Mouse (Mus musculus) bone marrow macrophage, adult 2 months (primary cell): ENCODE measurements around the gene Ube4b. TPM values are rescaled to one million over a fixed set of nuclear protein-coding genes. Genes with fewer than 3 reads are reported as not detected.
A peak's percentile ranks its signal among the peaks of the same experiment; 100 is the strongest.

Experiments
- H3K27ac ChIP-seq: 2 replicates; pipeline ENCODE4 v1.5.1; 2012; ENCODE audit warnings: low read depth, low read length; ENCODE audit not compliant: insufficient read depth
- H3K4me1 ChIP-seq: 2 replicates; pipeline ENCODE4 v1.6.1; 2012; ENCODE audit warnings: low read length; ENCODE audit not compliant: control insufficient read depth, insufficient read depth
- H3K4me3 ChIP-seq: 2 replicates; pipeline ENCODE4 v1.5.1; 2012; ENCODE audit warnings: mild to moderate bottlenecking, low read length, moderate library complexity; ENCODE audit not compliant: insufficient read depth
- CTCF ChIP-seq: IDR thresholded peaks from 2 replicates; pipeline ENCODE4 v1.5.1; 2012; ENCODE audit warnings: low read depth, mild to moderate bottlenecking, low read length, moderate library complexity
- POLR2A ChIP-seq: IDR thresholded peaks from 2 replicates; pipeline ENCODE4 v1.6.1; 2012; ENCODE audit warnings: mild to moderate bottlenecking, low read depth, low read length, borderline replicate concordance
- polyA plus RNA-seq: library from polyadenylated mRNA; stranded (reverse); fragments of >200 nt; gene quantifications from 2 replicates; pipeline ENCODE4 v1.2.4, GENCODE M21; 2012; ENCODE audit not compliant: missing spikeins, insufficient read depth, insufficient read length

Ube4b gene
- polyA plus RNA-seq, 1 experiment = 49.6 TPM

DNA sequence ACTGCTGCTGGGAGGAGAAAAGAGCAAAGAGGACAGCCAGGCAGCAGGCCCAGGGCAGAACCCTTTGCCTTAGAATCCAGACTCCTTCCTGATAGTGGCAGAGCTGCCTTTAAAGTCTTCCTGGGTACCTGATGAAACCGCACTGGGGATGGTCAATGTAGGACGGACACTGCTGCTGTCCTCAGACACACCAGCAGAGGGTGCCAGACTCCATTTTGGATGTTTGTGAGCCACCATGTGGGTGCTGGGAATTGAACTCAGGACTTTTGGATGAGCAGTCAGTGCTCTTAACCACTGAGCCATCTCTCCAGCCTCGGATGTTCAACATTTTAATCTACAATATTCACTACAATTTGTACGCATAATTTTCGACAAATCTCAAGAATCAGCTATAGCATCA lies 96.1 kb downstream of the Ube4b start:
- TF ChIP-seq CTCF (peak; percentile 31; the same call in 1 of the 2 replicates), POLR2A (no peak)
- Histone ChIP-seq H3K4me1 (peaks cover 8% of the 10 kb centered on the region), H3K27ac (no peak overlapping the region), H3K4me3 (no peak overlapping the region)

DNA sequence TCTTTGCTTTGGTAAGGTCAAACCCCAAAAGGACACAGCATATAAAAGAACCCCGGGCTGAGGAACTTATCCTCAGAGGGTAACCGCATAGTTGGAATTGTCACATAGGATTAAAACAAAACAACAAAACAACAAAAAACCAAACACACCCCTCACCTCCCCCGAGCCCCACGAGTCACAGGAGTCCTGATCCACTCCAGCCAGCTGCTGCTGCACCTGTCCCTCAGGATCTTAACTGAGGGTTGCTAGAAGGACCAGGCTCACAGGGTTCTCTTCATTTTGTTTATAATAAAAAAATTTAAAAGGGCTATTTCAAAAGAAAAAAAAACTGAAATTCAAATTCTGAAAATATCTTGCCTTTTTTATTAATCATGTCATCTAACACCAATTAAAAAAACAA lies 97.8 kb downstream of the Ube4b start:
- no peak overlapping the region for H3K27ac ChIP-seq
- TF ChIP-seq CTCF (no peak), POLR2A (no peak)
- H3K4me1 ChIP-seq = peaks cover 12% of the 10 kb centered on the region
- no peak overlapping the region for H3K4me3 ChIP-seq

DNA sequence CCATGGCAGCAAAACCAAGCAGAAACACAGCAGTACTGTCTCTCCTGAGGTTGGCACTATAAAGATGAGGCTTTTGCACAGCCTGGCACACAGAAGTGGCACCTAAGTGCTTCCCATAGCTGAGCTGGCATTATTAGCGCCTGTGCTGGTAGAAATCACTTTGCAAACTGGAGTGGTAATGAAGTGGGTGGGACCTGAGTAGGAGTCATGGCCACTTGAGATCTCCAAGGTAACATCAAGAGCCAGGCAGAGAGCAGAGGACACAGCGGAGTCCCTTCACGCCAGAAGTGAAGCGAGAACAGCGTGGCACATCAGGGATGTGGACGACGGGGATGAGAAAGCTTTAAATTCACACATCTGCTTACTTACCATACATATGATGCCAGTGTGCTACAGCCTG lies 99.3 kb downstream of the Ube4b start:
- H3K4me1 ChIP-seq = peaks cover 18% of the 10 kb centered on the region
- H3K4me3 ChIP-seq = no peak overlapping the region
- no peak overlapping the region for H3K27ac ChIP-seq
- TF ChIP-seq CTCF = no peak
- no peak for TF ChIP-seq POLR2A

DNA sequence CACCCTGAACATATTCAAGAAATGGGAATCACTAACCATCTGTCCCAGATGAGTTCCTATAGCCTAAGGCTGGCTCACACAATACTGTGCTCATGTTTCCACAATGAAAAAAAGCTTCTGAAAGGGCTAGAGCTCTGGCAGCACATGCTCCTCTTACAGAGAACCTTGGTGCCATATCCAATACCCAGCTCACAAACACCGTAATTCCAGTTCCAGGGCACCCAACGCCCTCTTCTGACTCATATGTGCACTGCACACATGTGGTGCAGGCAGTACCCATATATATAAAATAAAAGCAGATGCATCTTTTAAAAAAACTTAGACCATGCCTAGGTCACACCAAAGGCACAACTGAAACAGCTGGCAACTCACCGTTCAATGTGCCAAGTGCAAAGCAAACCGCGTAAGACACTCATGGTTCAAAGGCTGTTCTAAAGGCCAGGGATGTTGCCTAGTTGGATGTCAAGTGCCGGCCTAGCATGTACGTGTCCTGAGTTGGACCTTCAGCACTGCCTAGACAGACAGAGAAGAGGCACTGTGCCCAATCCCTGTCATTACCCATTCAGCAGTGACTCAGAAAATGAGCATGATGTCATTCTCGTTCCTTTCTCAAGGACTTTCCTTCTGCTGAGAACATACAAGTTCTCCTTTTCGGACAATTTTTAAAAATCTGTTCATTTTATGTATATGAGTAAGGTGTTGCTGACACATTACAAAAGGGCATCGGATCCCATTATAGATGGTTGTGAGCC lies 101.0 kb downstream of the Ube4b start:
- H3K4me1 ChIP-seq = peaks cover 21% of the 10 kb centered on the region
- TF ChIP-seq POLR2A (no peak), CTCF (no peak)
- no peak overlapping the region for H3K27ac ChIP-seq
- H3K4me3 ChIP-seq = no peak overlapping the region

DNA sequence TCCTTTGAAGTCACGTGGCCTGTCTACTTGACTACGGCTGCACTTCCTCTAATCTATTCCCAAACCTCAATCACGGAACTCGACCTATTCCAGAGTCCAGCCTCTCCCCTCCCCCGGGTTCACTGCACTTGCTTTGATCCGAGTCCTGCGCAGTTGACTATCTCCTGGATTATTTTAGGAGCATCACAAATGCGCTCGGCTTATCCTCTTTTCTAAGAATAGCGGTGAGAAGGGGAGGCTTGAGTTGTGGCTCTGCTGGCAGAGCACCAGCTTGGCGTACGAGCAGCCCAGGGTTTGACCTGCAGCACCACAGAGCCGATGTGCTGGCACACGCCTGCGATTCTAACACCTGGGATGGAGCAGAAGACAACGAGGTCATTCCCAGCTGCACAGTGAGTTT lies 102.8 kb downstream of the Ube4b start:
- H3K27ac ChIP-seq = no peak overlapping the region
- TF ChIP-seq POLR2A = no peak
- no peak for TF ChIP-seq CTCF
- peaks cover 21% of the 10 kb centered on the region for H3K4me1 ChIP-seq
- H3K4me3 ChIP-seq = no peak overlapping the region

DNA sequence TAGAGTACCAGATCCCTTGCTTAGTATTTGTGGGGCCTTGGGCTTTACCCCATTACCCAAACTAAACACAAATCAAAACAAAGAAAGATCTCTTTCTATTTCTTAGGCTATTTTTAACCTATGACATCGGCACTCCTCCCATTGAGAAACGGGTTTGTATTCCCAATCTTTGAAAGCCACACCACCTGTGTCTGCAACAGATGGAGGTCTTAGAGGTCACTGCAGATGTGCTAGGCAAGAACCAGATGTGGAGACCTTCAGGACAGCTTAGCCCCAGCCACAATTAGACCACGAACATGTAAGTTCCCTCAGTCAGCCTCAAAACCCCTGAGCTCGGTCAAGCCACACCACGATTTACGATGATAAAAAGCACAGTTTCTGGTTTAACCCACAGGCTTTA lies 103.8 kb downstream of the Ube4b start:
- H3K27ac ChIP-seq = no peak overlapping the region
- TF ChIP-seq POLR2A (no peak), CTCF (no peak)
- peaks cover 21% of the 10 kb centered on the region for H3K4me1 ChIP-seq

DNA sequence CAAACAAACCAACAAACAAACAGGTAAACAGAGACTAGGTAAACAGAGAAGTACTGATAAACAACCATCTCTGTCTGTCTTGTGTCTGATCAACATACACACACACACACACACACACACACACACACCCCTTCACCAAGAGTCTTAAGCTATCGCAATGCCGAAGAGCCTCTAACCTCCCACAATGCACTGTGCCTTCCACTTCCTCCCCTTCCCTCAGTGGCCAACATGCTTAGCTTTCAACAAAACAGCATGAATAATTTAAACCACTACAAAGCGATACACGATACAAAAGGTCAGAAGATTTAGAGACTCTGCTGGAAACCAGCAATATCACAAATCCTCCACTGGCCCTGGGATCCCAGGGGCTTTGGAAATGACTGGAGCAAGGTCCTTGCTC lies 104.3 kb downstream of the Ube4b start:
- no peak overlapping the region for H3K27ac ChIP-seq
- no peak overlapping the region for H3K4me3 ChIP-seq
- TF ChIP-seq CTCF (no peak), POLR2A (no peak)
- H3K4me1 ChIP-seq = peaks cover 21% of the 10 kb centered on the region

More for the DNA sequence above, 103.8 kb downstream of the Ube4b start:
- no peak overlapping the region for H3K4me3 ChIP-seq

DNA sequence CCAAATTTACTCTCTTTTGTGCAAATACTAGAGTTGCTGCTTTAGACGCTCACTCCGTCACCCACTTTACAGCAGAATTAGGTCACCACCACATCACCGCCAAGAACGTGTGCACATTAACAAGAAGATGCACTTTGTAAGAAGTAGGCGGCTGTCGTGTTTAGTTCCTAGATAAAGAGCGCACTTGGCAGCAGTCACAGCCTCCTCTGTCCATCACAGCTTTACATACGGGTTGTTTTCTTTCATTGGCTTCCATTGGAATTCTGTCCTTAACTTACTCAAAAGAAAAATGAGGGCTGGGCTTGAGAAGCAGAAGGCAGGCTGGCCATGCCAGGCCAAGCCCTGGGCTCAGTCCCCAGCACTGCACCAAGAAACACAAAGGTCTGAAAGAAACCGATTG lies 107.5 kb downstream of the Ube4b start:
- no peak overlapping the region for H3K4me3 ChIP-seq
- TF ChIP-seq CTCF = no peak
- TF ChIP-seq POLR2A = no peak
- no peak overlapping the region for H3K27ac ChIP-seq
- peaks cover 8% of the 10 kb centered on the region for H3K4me1 ChIP-seq

DNA sequence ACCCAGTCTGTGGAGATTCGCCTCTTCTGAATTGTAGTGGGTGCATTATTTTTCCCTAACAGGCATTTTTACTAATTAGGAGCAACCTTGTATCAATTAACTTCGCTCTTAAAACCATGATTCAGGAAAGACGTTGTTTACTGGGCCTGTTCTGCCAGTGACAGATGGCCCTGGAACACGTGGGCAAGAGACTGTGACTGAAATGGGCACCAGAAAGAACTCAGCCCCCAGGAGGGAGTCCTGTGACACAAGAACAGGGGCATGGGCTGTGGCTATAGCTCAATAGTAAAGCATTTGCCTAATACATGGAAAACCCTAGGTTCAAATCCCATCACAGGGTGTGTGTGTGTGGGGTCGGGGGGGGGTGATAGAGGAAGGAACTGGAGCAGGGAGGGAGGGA lies 109.2 kb downstream of the Ube4b start:
- Histone ChIP-seq H3K4me1 (peaks cover 4% of the 10 kb centered on the region), H3K4me3 (no peak overlapping the region), H3K27ac (no peak overlapping the region)
- TF ChIP-seq POLR2A (no peak), CTCF (no peak)

DNA sequence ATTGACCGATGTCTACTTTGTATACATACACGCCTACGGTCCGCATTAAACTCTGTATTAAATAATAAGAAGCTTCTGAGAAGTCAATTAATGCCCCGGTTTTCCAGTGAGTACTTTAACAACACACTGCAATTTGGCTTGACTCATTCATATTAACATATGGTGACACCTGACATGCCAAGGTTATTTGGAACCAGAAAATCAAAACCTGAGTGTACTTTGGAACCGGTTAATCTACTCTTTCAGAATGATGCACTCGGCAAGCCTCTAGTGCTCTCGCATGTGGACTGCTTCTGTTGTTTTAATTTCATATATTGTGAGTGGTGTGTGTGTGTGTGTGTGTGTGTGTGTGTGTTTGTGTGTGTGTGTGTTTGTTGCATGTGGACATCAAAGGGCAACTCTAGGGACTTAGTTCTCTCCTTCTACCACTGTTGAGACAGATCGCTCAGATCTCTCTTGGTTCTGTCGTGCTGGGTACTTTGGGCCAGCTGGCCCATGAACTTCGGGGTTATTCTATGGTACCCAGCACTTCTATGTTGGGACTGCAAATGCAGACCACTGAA lies 112.2 kb downstream of the Ube4b start:
- TF ChIP-seq CTCF = no peak
- TF ChIP-seq POLR2A = no peak
- Histone ChIP-seq H3K4me1 (peaks cover 5% of the 10 kb centered on the region), H3K27ac (no peak overlapping the region), H3K4me3 (no peak overlapping the region)
